Mouse (Mus musculus) thymus, adult 2 months (tissue): ENCODE data around the gene Tff3. TPM values are rescaled to one million over a fixed set of nuclear protein-coding genes. Genes with fewer than 3 reads are reported as not detected.
A peak's percentile ranks its signal among the peaks of the same experiment; 100 is the strongest.

ENCODE experiments used
- DNase-seq: peaks from one replicate; pipeline ENCODE4 v3.0.0; 2021
- H3K27ac ChIP-seq: fragments of 200-500 bp; 2 replicates; pipeline ENCODE4 v1.5.1; 2012; ENCODE audit warnings: low read length, control low read depth; ENCODE audit not compliant: control insufficient read depth, insufficient read depth
- H3K27me3 ChIP-seq: fragments of 200-500 bp; 2 replicates; pipeline ENCODE4 v1.6.1; 2012; ENCODE audit warnings: mild to moderate bottlenecking, low read length, moderate library complexity, mixed read lengths; ENCODE audit not compliant: control insufficient read depth, insufficient read depth
- H3K36me3 ChIP-seq: fragments of 200-500 bp; 2 replicates; pipeline ENCODE4 v1.6.1; 2012; ENCODE audit warnings: mild to moderate bottlenecking, low read length, moderate library complexity; ENCODE audit not compliant: control insufficient read depth, insufficient read depth
- H3K4me1 ChIP-seq: fragments of 200-500 bp; replicated peaks from 2 replicates; pipeline ENCODE4 v1.6.1; 2012; ENCODE audit warnings: low read length; ENCODE audit not compliant: control insufficient read depth, insufficient read depth
- H3K4me3 ChIP-seq: fragments of 200-500 bp; 2 replicates; pipeline ENCODE4 v1.5.1; 2012; ENCODE audit warnings: mild to moderate bottlenecking, low read length, control low read depth, moderate library complexity; ENCODE audit not compliant: control insufficient read depth, insufficient read depth
- CTCF ChIP-seq: fragments of 200-500 bp; IDR thresholded peaks from 2 replicates; pipeline ENCODE4 v1.5.1; 2012; ENCODE audit warnings: mild to moderate bottlenecking, control low read depth, low read length, moderate library complexity, borderline replicate concordance; ENCODE audit not compliant: control insufficient read depth, poor library complexity, insufficient read depth; ENCODE audit errors: extremely low read depth
- POLR2A ChIP-seq: fragments of 200-500 bp; IDR thresholded peaks from 2 replicates; pipeline ENCODE4 v1.6.1; 2012; ENCODE audit warnings: mild to moderate bottlenecking, low read length, control low read depth, moderate library complexity; ENCODE audit not compliant: control insufficient read depth, poor library complexity, insufficient read depth; ENCODE audit errors: extremely low read depth
- WGBS: fragments of 180-500 bp; shearing (Covaris S2); methylation state at CpG from one replicate; pipeline ENCODE4 v1.1.7; 2018; 5-methylcytosine and 5-hydroxymethylcytosine counted together
- polyA plus RNA-seq: library from polyadenylated mRNA; depleted of rRNA; stranded (reverse); fragments of >200 nt; gene quantifications from 2 replicates; pipeline ENCODE4 v1.2.3, GENCODE M21; 2012

The Tff3 gene
- polyA plus RNA-seq, 1 experiment, result 10.4 TPM

GRCm38 (mm10) chr17:31157921-31158320, 28.5 kb upstream of the Tff3 start:
- Histone ChIP-seq H3K27ac (no peak overlapping the region), H3K27me3 (no peaks in the 10 kb centered on the region), H3K36me3 (no peaks in the 10 kb centered on the region), H3K4me3 (no peak overlapping the region), H3K4me1 (peaks cover 20% of the 10 kb centered on the region)
- TF ChIP-seq POLR2A (no peak), CTCF (no peak)
- DNase-seq, result no peak
- WGBS, result 92% methylated on average over 6 of the region's 6 CpGs

GRCm38 (mm10) chr17:31153785-31154184, 24.3 kb upstream of the Tff3 start:
- TF ChIP-seq POLR2A, result no peak
- TF ChIP-seq CTCF, result no peak
- Histone ChIP-seq H3K4me3 (no peak overlapping the region), H3K36me3 (no peaks in the 10 kb centered on the region), H3K27ac (no peak overlapping the region), H3K4me1 (peaks cover 11% of the 10 kb centered on the region), H3K27me3 (no peaks in the 10 kb centered on the region)
- 9% methylated on average over 8 of the region's 8 CpGs for WGBS
- peak; percentile 25 for DNase-seq

GRCm38 (mm10) chr17:31152966-31153499, 23.6 kb upstream of the Tff3 start:
- 91% methylated on average over 9 of the region's 9 CpGs for WGBS
- Histone ChIP-seq H3K27ac (no peak overlapping the region), H3K27me3 (no peaks in the 10 kb centered on the region), H3K36me3 (no peaks in the 10 kb centered on the region), H3K4me3 (no peak overlapping the region), H3K4me1 (peaks cover 11% of the 10 kb centered on the region)
- TF ChIP-seq CTCF, result no peak
- DNase-seq, result no peak

GRCm38 (mm10) chr17:31152512-31152911, 23.1 kb upstream of the Tff3 start:
- no peaks in the 10 kb centered on the region for H3K36me3 ChIP-seq
- H3K4me3 ChIP-seq, result no peak overlapping the region
- H3K27ac ChIP-seq, result no peak overlapping the region
- TF ChIP-seq CTCF (no peak), POLR2A (no peak)
- peaks cover 11% of the 10 kb centered on the region for H3K4me1 ChIP-seq
- no peaks in the 10 kb centered on the region for H3K27me3 ChIP-seq
- 83% methylated on average over 5 of the region's 5 CpGs for WGBS
- no peak for DNase-seq

- no peaks in the 10 kb centered on the region for H3K4me1 ChIP-seq
- 51% methylated on average over 9 of the region's 9 CpGs for WGBS
Observed at GRCm38 (mm10) chr17:31145998-31146397, 16.6 kb upstream of the Tff3 start.

DNA sequence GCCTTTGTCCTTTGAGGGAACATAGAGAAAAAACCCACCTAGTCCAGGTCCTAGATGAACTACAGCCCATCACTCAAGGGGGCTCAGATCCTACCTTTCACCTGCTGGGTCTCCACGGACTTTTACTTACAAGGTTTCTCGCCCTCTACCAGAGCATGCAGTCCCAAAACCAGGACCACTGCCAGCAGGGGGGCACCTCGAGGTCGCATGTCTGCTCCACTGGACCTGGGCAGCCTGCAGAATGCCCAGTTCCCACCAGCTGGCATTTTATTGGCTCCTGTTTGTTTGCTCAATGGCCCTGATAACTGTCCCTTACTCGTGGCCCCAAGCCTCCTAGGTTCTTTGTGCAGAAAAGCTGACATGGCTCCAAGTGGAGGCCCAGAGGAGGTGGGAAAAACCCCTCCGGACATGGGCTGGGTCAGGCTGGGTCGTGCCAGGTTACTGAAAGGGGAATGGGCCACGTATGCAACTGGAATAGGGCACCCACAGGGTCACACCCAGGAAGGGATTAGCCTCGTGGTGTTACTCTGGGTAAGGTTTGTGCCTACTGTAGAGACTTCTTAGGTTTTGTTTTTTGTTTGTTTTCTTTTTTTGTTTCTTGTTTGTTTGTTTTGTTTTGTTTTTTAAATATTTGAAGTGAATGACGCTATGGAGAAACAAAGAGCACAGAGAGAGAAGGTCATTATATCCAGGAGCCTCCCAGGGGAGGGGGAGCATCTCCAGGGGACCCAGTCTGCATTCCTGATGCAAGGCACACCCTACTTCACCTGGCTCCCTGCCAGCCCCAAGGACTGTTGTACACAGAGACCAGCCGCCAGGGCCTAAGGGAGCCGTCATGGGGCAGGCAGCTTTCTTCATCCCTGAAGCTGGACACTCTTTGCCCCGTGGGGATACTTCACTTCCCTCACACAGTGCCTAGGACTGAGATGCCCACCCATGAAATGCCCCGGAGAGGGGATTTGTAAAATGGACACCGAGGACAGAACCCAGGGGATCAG, 14.9 kb upstream of the Tff3 start, which contains the start of gene Tff2:
Gene Tff2, minus strand, starts transcription at position 243 of the 998 bp plus-strand sequence.
- H3K4me1 ChIP-seq, result no peaks in the 10 kb centered on the region
- no peak for DNase-seq
- H3K27ac ChIP-seq, result no peak within 1 kb of the TSS
- WGBS, result 89% methylated on average over 15 of the region's 15 CpGs
- TF ChIP-seq CTCF (no peak), POLR2A (no peak)
- no peak within 1 kb of the TSS for H3K4me3 ChIP-seq
- H3K27me3 ChIP-seq, result no peaks in the 10 kb centered on the region
- H3K36me3 ChIP-seq, result no peaks in the 10 kb centered on the region

More at GRCm38 (mm10) chr17:31145998-31146397, 16.6 kb upstream of the Tff3 start:
- Histone ChIP-seq H3K36me3 (no peaks in the 10 kb centered on the region), H3K27ac (no peak overlapping the region), H3K27me3 (no peaks in the 10 kb centered on the region), H3K4me3 (no peak overlapping the region)
- DNase-seq, result no peak
- TF ChIP-seq POLR2A (no peak), CTCF (no peak)

GRCm38 (mm10) chr17:31142116-31142515, 12.7 kb upstream of the Tff3 start:
- H3K36me3 ChIP-seq, result no peaks in the 10 kb centered on the region
- H3K27me3 ChIP-seq, result no peaks in the 10 kb centered on the region
- TF ChIP-seq POLR2A (no peak), CTCF (no peak)
- no peak overlapping the region for H3K4me3 ChIP-seq
- 98% methylated on average over 7 of the region's 7 CpGs for WGBS
- H3K27ac ChIP-seq, result no peak overlapping the region
- H3K4me1 ChIP-seq, result no peaks in the 10 kb centered on the region
- no peak for DNase-seq
